Comparison of ENCODE assay signal across 8 mouse cellular contexts in the genomic region with DNA sequence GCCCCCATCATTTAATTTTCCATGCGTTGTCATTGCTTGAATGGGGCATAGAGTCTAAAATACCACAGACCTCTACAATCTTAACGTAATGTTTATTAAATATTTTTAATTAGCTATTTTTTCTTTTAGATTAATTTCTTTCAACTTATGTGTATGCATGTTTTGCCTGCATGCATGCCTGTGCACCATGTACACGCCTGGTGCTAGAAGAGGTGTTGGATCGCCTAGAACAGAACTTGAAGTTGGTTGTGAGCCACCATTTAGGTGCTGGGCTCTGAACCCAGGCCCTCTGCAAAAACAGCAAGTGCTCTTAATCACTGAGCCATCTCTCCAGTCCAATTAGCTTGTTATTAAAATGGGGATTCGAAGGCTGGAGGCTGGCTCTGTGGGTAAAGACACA. TPM values are rescaled to one million over a fixed set of nuclear protein-coding genes. Genes with fewer than 3 reads are reported as not detected.
A peak's percentile ranks its signal among the peaks of the same experiment; 100 is the strongest.
DNase-seq lines count a peak whose midpoint lies in the region; ATAC-seq and TF ChIP-seq lines count a peak whose summit lies in the region.

No protein-coding gene starts in this region.

- no peak for DNase-seq in heart, postnatal 25 days (ENCODE audit: low spot score)
- DNase-seq in embryonic facial prominence, embryonic 10.5 days (ENCODE audit: low spot score): no peak
- no peak for DNase-seq in intestine, embryonic 14.5 days (ENCODE audit: low spot score)
- no peak for DNase-seq in cerebellum, postnatal 4 days (ENCODE audit: low spot score in 2 of 2)
- no peak for DNase-seq in right cerebral cortex, postnatal 25 days
- DNase-seq in thymus, adult 2 months: no peak

- no peaks in the 10 kb centered on the region for H3K36me3 ChIP-seq in heart, embryonic 15.5 days
- no peaks in the 10 kb centered on the region for H3K36me3 ChIP-seq in embryonic facial prominence, embryonic 10.5 days (replicated peaks)
- H3K36me3 ChIP-seq in intestine, embryonic 14.5 days (ENCODE audit: control insufficient read depth, insufficient read depth, low read length): no peaks in the 10 kb centered on the region
- no peaks in the 10 kb centered on the region for H3K36me3 ChIP-seq in midbrain, embryonic 15.5 days (replicated peaks)
- H3K36me3 ChIP-seq in thymus, adult 2 months (ENCODE audit: control insufficient read depth, insufficient read depth, low read length): no peaks in the 10 kb centered on the region

- WGBS in heart, embryonic 15.5 days: 71% methylated on average over 5 of the region's 5 CpGs
- WGBS in embryonic facial prominence, embryonic 10.5 days: 58% methylated on average over 5 of the region's 5 CpGs
- 65% methylated on average over 5 of the region's 5 CpGs for WGBS in intestine, embryonic 14.5 days
- 61% methylated on average over 5 of the region's 5 CpGs for WGBS in midbrain, embryonic 15.5 days
- 72% methylated on average over 5 of the region's 5 CpGs for WGBS in thymus, adult 2 months

- no peak for TF ChIP-seq POLR2A in thymus, adult 2 months (IDR thresholded peaks at IDR 0.05; ENCODE audit: control insufficient read depth, extremely low read depth, insufficient read depth, low read length, poor library complexity)

- intact Hi-C loops in heart, postnatal 25 days (cut with DNase I): no loop called here

- peak overlapping the region; percentile 65 for H3K4me3 ChIP-seq in heart, embryonic 15.5 days
- H3K4me3 ChIP-seq in embryonic facial prominence, embryonic 10.5 days: peak overlapping the region; percentile 68
- peak overlapping the region; percentile 53 for H3K4me3 ChIP-seq in intestine, embryonic 14.5 days (ENCODE audit: low read depth, low read length)
- H3K4me3 ChIP-seq in midbrain, embryonic 15.5 days: peak overlapping the region; percentile 56
- H3K4me3 ChIP-seq in thymus, adult 2 months (ENCODE audit: control insufficient read depth, insufficient read depth, low read length): no peak overlapping the region

- peak overlapping the region; percentile 94 for H3K4me2 ChIP-seq in heart, embryonic 15.5 days
- peak overlapping the region; percentile 90 for H3K4me2 ChIP-seq in intestine, embryonic 14.5 days (ENCODE audit: low read length)
- H3K4me2 ChIP-seq in midbrain, embryonic 15.5 days: peak overlapping the region; percentile 95

- H3K9ac ChIP-seq in heart, embryonic 15.5 days: no peak overlapping the region
- no peak overlapping the region for H3K9ac ChIP-seq in intestine, embryonic 14.5 days (ENCODE audit: low read length)
- peak overlapping the region; percentile 67 for H3K9ac ChIP-seq in midbrain, embryonic 15.5 days

- H3K27me3 ChIP-seq in heart, embryonic 15.5 days: 0 out of 2 replicates have a peak, but pooled peaks cover 2% of the 10 kb centered on the region
- peaks cover 20% of the 10 kb centered on the region for H3K27me3 ChIP-seq in embryonic facial prominence, embryonic 10.5 days (replicated peaks; ENCODE audit: low read depth, poor library complexity, severe bottlenecking)
- peaks cover 14% of the 10 kb centered on the region; the same call in 1 of the 2 replicates for H3K27me3 ChIP-seq in intestine, embryonic 14.5 days (replicated peaks; ENCODE audit: control insufficient read depth, insufficient read depth, low read length)
- H3K27me3 ChIP-seq in midbrain, embryonic 15.5 days (replicated peaks): peaks cover 3% of the 10 kb centered on the region; the same call in 1 of the 2 replicates
- peaks cover 3% of the 10 kb centered on the region; the same call in 1 of the 2 replicates for H3K27me3 ChIP-seq in thymus, adult 2 months (ENCODE audit: control insufficient read depth, insufficient read depth, low read length)

- no peaks in the 10 kb centered on the region for H3K9me3 ChIP-seq in heart, embryonic 15.5 days (replicated peaks)
- H3K9me3 ChIP-seq in embryonic facial prominence, embryonic 10.5 days: 0 out of 2 replicates have a peak, but pooled peaks cover 5% of the 10 kb centered on the region
- no peaks in the 10 kb centered on the region for H3K9me3 ChIP-seq in intestine, embryonic 14.5 days (ENCODE audit: control insufficient read depth, low read length)
- H3K9me3 ChIP-seq in midbrain, embryonic 15.5 days: no peaks in the 10 kb centered on the region

- no peak overlapping the region for H3K27ac ChIP-seq in heart, embryonic 15.5 days
- no peak overlapping the region for H3K27ac ChIP-seq in embryonic facial prominence, embryonic 10.5 days (replicated peaks)
- H3K27ac ChIP-seq in intestine, embryonic 14.5 days (ENCODE audit: low read depth): no peak overlapping the region
- H3K27ac ChIP-seq in midbrain, embryonic 15.5 days: no peak overlapping the region
- H3K27ac ChIP-seq in thymus, adult 2 months (ENCODE audit: control insufficient read depth, insufficient read depth, low read length): no peak overlapping the region

- TF ChIP-seq CTCF in thymus, adult 2 months (IDR thresholded peaks at IDR 0.05; ENCODE audit: borderline replicate concordance, control insufficient read depth, extremely low read depth, insufficient read depth, low read length, poor library complexity): no peak

- no peak for ATAC-seq in heart, embryonic 15.5 days (replicated peaks; ENCODE audit: insufficient number of reproducible peaks, insufficient read depth, low FRiP score, low read depth)
- ATAC-seq in intestine, embryonic 14.5 days (replicated peaks; ENCODE audit: low FRiP score, low TSS enrichment, low read depth): no peak
- ATAC-seq in midbrain, embryonic 15.5 days (replicated peaks): peak; percentile 33

- H3K4me1 ChIP-seq in heart, embryonic 15.5 days (replicated peaks): peaks cover 9% of the 10 kb centered on the region
- H3K4me1 ChIP-seq in embryonic facial prominence, embryonic 10.5 days: peaks cover 34% of the 10 kb centered on the region
- H3K4me1 ChIP-seq in intestine, embryonic 14.5 days (replicated peaks; ENCODE audit: control insufficient read depth, insufficient read depth, low read length): no peaks in the 10 kb centered on the region
- H3K4me1 ChIP-seq in midbrain, embryonic 15.5 days: peaks cover 7% of the 10 kb centered on the region; the same call in 1 of the 2 replicates
- peaks cover 3% of the 10 kb centered on the region; the same call in 1 of the 2 replicates for H3K4me1 ChIP-seq in thymus, adult 2 months (replicated peaks; ENCODE audit: control insufficient read depth, insufficient read depth, low read length)

RNA-seq across cellular contexts. Expression of a gene that starts 34.9 kb away (rescaled TPM):
- polyA plus RNA-seq in heart, embryonic 15.5 days (2015; fragmentation: Nextera tagmentation; extraction: Ambion mirVana): 0.11 and 0.16 TPM in 2 replicates
- total RNA-seq in heart, postnatal 25 days (2021): not detected
- polyA plus RNA-seq in embryonic facial prominence, embryonic 10.5 days (2016; fragmentation: Nextera tagmentation; extraction: Ambion mirVana): 33.3 and 38.4 TPM in 2 replicates
- polyA plus RNA-seq in intestine, embryonic 14.5 days (2014; fragmentation: Nextera tagmentation; extraction: Ambion mirVana): 5.8 and 6.4 TPM in 2 replicates
- 8.0 and 10.7 TPM in 2 replicates for polyA plus RNA-seq in midbrain, embryonic 15.5 days (2015; fragmentation: Nextera tagmentation; extraction: Ambion mirVana)
- polyA plus RNA-seq in thymus, adult 2 months (2012; rRNA removed): 0.12 and 0.17 TPM in 2 replicates

RNA-seq across cellular contexts. Expression of a gene that starts 53.6 kb away (rescaled TPM):
- 0.13 and 0.58 TPM in 2 replicates for polyA plus RNA-seq in heart, embryonic 15.5 days (2015; fragmentation: Nextera tagmentation; extraction: Ambion mirVana)
- under 1 TPM; 0.14 to 0.99 TPM for total RNA-seq in heart, postnatal 25 days (2021)
- 46.1 and 69.6 TPM in 2 replicates for polyA plus RNA-seq in embryonic facial prominence, embryonic 10.5 days (2016; fragmentation: Nextera tagmentation; extraction: Ambion mirVana)
- 8.0 and 9.8 TPM in 2 replicates for polyA plus RNA-seq in intestine, embryonic 14.5 days (2014; fragmentation: Nextera tagmentation; extraction: Ambion mirVana)
- polyA plus RNA-seq in midbrain, embryonic 15.5 days (2015; fragmentation: Nextera tagmentation; extraction: Ambion mirVana): 44.3 and 55.9 TPM in 2 replicates
- 0.78 and 0.99 TPM in 2 replicates for polyA plus RNA-seq in thymus, adult 2 months (2012; rRNA removed)
